20 mouse cellular contexts compared by ENCODE assay signal in the genomic region with DNA sequence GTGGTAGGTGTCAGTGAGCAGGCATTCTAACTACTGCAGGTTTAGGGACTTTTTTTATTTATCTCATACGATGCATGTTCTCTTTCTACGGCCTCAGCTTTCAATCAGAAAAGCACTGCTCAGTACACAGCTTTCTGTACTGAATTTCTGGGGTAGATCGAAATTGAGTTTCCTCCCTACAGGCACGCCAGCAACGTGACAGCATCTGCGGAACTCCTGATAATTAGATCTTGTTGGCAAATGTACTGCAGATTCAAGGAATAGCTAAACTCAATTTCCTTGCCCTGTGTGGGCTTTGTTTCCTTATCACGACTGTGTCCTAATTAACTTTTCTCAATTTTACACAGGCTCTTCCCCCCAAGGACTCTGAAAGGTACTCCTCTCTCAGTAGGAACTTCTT.
"Had no signal": no experiment of that assay in that cellular context is flagged by ENCODE, and none has a peak within 500 bp of the region (broad histone marks: within the 10 kb centered on the region; RNA-seq: fewer than 3 reads in every experiment).

No protein-coding gene starts in this region.

- H3K4me2 ChIP-seq: kidney, embryonic 15.5 days; limb, embryonic 12.5 days; limb, embryonic 15.5 days; liver, embryonic 11.5 days; lung, embryonic 14.5 days; midbrain, embryonic 12.5 days; stomach, embryonic 15.5 days had no signal

- H3K36me3 ChIP-seq: kidney, embryonic 15.5 days; limb, embryonic 12.5 days; limb, embryonic 15.5 days; midbrain, embryonic 12.5 days; stomach, embryonic 15.5 days had no signal

- ATAC-seq: liver, postnatal 0 days; lung, postnatal 0 days had no signal

- H3K4me1 ChIP-seq: kidney, embryonic 15.5 days; limb, embryonic 12.5 days; midbrain, embryonic 12.5 days; stomach, embryonic 15.5 days had no signal

- H3K9me3 ChIP-seq: kidney, embryonic 15.5 days; limb, embryonic 12.5 days; limb, embryonic 15.5 days; midbrain, embryonic 12.5 days; stomach, embryonic 15.5 days had no signal

- H3K9ac ChIP-seq: kidney, embryonic 15.5 days; limb, embryonic 12.5 days; limb, embryonic 15.5 days; liver, embryonic 14.5 days; liver, postnatal 0 days; lung, embryonic 14.5 days; midbrain, embryonic 12.5 days; stomach, embryonic 15.5 days had no signal

- H3K27me3 ChIP-seq: kidney, embryonic 15.5 days; limb, embryonic 12.5 days; limb, embryonic 15.5 days; midbrain, embryonic 12.5 days; stomach, embryonic 15.5 days had no signal

- H3K4me3 ChIP-seq: kidney, embryonic 15.5 days; limb, embryonic 12.5 days; limb, embryonic 15.5 days; midbrain, embryonic 12.5 days; myocyte; stomach, embryonic 15.5 days had no signal

- DNase-seq: kidney, adult 8-10 months; kidney, postnatal 14 days; kidney, postnatal 4 days; left cerebral cortex, postnatal 4 days; liver, postnatal 0 days; lung, embryonic 14.5 days; right cerebral cortex, adult 18-20 months; right cerebral cortex, postnatal 14 days; spleen, adult 18-20 months; thymus, postnatal 25 days had no signal

- H3K27ac ChIP-seq: kidney, embryonic 15.5 days; limb, embryonic 12.5 days; limb, embryonic 15.5 days; liver, embryonic 14.5 days; macrophage; midbrain, embryonic 12.5 days; stomach, embryonic 15.5 days had no signal
